Mouse (Mus musculus) heart, embryonic 15.5 days (tissue): ENCODE results near the gene Coro6. TPM values are rescaled to one million over a fixed set of nuclear protein-coding genes. Genes with fewer than 3 reads are reported as not detected.
A peak's percentile ranks its signal among the peaks of the same experiment; 100 is the strongest.

Source experiments
- ATAC-seq: fragments of 200-750 bp; cut with Nextera tagmentation; replicated peaks from 2 replicates; pipeline ENCODE4 v1.8.0; 2017; ENCODE audit warnings: low read depth, moderate TSS enrichment; ENCODE audit not compliant: insufficient number of reproducible peaks, insufficient read depth, low FRiP score
- H3K27ac ChIP-seq: fragments of 300-500 bp; sonication (generic); 2 replicates; pipeline ENCODE4 v1.5.1; 2015; ENCODE audit warnings: mild to moderate bottlenecking, inconsistent platforms
- H3K27me3 ChIP-seq: fragments of 300-500 bp; sonication (generic); 2 replicates; pipeline ENCODE4 v1.6.1; 2015; ENCODE audit warnings: inconsistent platforms
- H3K36me3 ChIP-seq: fragments of 300-500 bp; sonication (generic); 2 replicates; pipeline ENCODE4 v1.6.1; 2015; ENCODE audit warnings: mild to moderate bottlenecking, inconsistent platforms
- H3K4me1 ChIP-seq: fragments of 300-500 bp; sonication (generic); replicated peaks from 2 replicates; pipeline ENCODE4 v1.6.1; 2015; ENCODE audit warnings: inconsistent platforms
- H3K4me2 ChIP-seq: fragments of 300-500 bp; sonication (generic); 2 replicates; pipeline ENCODE4 v1.6.1; 2015; ENCODE audit warnings: inconsistent platforms, mild to moderate bottlenecking, moderate library complexity
- H3K4me3 ChIP-seq: fragments of 300-500 bp; sonication (generic); 2 replicates; pipeline ENCODE4 v1.5.1; 2015; ENCODE audit warnings: mild to moderate bottlenecking, inconsistent platforms
- H3K9ac ChIP-seq: fragments of 300-500 bp; sonication (generic); 2 replicates; pipeline ENCODE4 v1.6.1; 2015; ENCODE audit warnings: mild to moderate bottlenecking, inconsistent platforms
- H3K9me3 ChIP-seq: fragments of 300-500 bp; sonication (generic); replicated peaks from 2 replicates; pipeline ENCODE4 v1.6.1; 2016; ENCODE audit warnings: inconsistent platforms
- WGBS: fragments of 180-500 bp; shearing (Covaris S2); methylation state at CpG from one replicate; pipeline ENCODE4 v1.1.7; 2015; ENCODE audit warnings: mixed read lengths; 5-methylcytosine and 5-hydroxymethylcytosine counted together
- polyA plus RNA-seq: library from polyadenylated mRNA; unstranded; fragments of >200 nt; fragmentation: Nextera tagmentation; extraction: Ambion mirVana; gene quantifications from 2 replicates; pipeline ENCODE4 v1.2.1, GENCODE M21; 2015

Coro6 gene
- polyA plus RNA-seq, 1 experiment from 2014 or later, result 42.4 TPM

DNA sequence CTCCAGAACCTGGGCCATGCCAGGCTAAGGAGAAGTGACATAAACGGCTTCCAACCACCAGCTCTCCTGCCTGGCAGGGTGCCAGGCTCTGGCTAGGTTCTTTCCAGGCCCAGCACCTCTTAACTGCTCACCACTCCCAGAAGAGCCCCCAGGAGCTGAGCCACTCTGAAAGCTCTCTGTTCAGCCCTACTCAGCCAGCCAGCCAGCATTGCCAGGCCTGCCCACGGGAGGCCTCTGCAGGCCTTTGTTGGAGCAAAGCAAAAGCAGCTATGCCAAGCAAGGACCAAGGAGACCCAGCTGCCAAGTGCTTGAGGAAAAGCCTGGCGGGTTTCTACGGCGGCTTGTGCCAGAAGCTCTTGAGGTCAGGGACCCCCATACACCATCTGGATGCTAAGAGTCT is 24.6 kb downstream of the Coro6 start:
- Histone ChIP-seq H3K36me3 (no peaks in the 10 kb centered on the region), H3K4me1 (peaks cover 55% of the 10 kb centered on the region), H3K4me3 (no peak overlapping the region), H3K27ac (peak overlapping the region; percentile 14; the same call in 1 of the 2 replicates), H3K9ac (no peak overlapping the region), H3K4me2 (no peak overlapping the region), H3K27me3 (no peaks in the 10 kb centered on the region), H3K9me3 (no peaks in the 10 kb centered on the region)
- no peak for ATAC-seq
- 59% methylated on average over 5 of the region's 5 CpGs for WGBS

- peak overlapping the region; percentile 90 for H3K9ac ChIP-seq
- no peak for ATAC-seq
- peak overlapping the region; percentile 99 for H3K4me2 ChIP-seq
- no peaks in the 10 kb centered on the region for H3K36me3 ChIP-seq
- peaks cover 57% of the 10 kb centered on the region for H3K4me1 ChIP-seq
- H3K9me3 ChIP-seq, result no peaks in the 10 kb centered on the region
- H3K27me3 ChIP-seq, result no peaks in the 10 kb centered on the region
- WGBS, result 4% methylated on average over 55 of the region's 55 CpGs
- no peak overlapping the region for H3K27ac ChIP-seq
- peak overlapping the region; percentile 87 for H3K4me3 ChIP-seq
Measured at GRCm38 (mm10) chr11:77488771-77489581, 26.8 kb downstream of the Coro6 start.

DNA sequence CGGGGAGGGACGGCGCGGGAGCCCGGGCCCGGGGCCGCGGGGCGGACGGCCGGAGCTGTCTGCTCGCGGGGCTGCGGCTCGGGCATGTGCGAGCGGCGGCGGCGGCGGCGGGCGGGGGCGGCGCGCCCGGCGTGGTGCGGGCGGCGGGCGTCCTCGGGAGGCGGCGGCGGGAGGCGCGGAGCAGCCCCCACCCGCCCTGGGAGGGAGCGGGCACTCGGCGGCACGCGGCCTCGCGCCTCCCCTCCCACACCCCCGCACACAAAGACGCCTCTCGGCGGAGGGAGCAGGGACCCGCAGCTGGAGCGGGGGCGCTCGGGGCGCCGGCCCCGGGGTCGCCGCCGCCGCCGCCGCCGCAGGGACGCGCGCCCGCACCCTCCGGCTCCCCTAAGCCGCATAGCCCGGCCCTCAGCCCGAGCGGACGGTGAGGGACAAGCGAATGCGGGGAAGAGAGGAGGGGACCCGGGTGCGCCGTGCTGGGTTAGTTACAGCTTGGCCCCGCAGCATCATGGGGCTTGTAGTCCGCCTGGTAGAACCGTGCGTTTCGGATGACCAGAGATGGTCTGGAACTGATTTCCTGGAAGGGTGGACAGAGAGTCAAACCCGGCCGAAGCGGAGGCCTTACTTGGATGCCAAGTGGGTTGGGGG is 27.5 kb downstream of the Coro6 start, which contains the start of gene Ankrd13b:
TSS of gene Ankrd13b (minus strand) at position 88 of the 645 bp plus-strand sequence.
- peaks cover 64% of the 10 kb centered on the region for H3K4me1 ChIP-seq
- peak; percentile 24 for ATAC-seq
- H3K27ac ChIP-seq, result peak within 1 kb of the TSS; percentile 95

DNA sequence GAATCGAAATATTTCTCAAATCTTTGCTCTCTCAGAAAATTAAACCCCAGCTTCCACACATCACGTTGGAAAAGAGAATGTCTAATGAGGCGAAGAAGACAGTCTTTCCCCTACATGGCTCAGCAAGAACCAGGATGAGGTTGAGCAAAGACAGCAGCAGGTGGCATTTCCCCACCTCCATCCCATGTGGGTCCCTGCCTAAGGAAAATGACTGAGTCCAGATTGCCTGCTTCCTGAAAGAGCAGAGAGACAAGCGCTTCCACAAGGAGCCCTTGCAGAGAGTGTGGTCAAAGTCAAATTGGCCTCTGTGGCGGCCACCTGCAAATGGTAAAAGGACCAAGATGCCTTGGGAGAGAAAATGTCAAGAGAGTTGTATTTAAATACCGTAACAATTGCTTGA is 28.2 kb downstream of the Coro6 start:
- 73% methylated on average over 6 of the region's 6 CpGs for WGBS

More for the DNA sequence above, 27.5 kb downstream of the Coro6 start, which contains the start of gene Ankrd13b:
- Histone ChIP-seq H3K27me3 (no peaks in the 10 kb centered on the region), H3K9me3 (no peaks in the 10 kb centered on the region), H3K4me2 (peak within 1 kb of the TSS; percentile 99), H3K36me3 (no peaks in the 10 kb centered on the region), H3K4me3 (peak within 1 kb of the TSS; percentile 87), H3K9ac (peak within 1 kb of the TSS; percentile 90)
- 1% methylated on average over 42 of the region's 87 CpGs for WGBS

GRCm38 (mm10) chr11:77491123-77491501 is 28.9 kb downstream of the Coro6 start:
- Histone ChIP-seq H3K4me2 (peak overlapping the region; percentile 93), H3K27ac (peak overlapping the region; percentile 95), H3K4me3 (peak overlapping the region; percentile 91), H3K36me3 (no peaks in the 10 kb centered on the region), H3K9me3 (no peaks in the 10 kb centered on the region), H3K9ac (peak overlapping the region; percentile 33; the same call in 1 of the 2 replicates), H3K27me3 (no peaks in the 10 kb centered on the region), H3K4me1 (peaks cover 77% of the 10 kb centered on the region)
- WGBS, result under 1% methylated on average over 13 of the region's 13 CpGs
- ATAC-seq, result peak; percentile 51; the same call in 1 of the 2 replicates

More for the DNA sequence above, 28.2 kb downstream of the Coro6 start:
- Histone ChIP-seq H3K4me3 (no peak overlapping the region; the same call in 1 of the 2 replicates), H3K27me3 (no peaks in the 10 kb centered on the region), H3K4me2 (peak overlapping the region; percentile 99), H3K27ac (peak overlapping the region; percentile 95; the same call in 1 of the 2 replicates), H3K36me3 (no peaks in the 10 kb centered on the region), H3K4me1 (peaks cover 70% of the 10 kb centered on the region), H3K9ac (no peak overlapping the region), H3K9me3 (no peaks in the 10 kb centered on the region)
- ATAC-seq, result no peak

DNA sequence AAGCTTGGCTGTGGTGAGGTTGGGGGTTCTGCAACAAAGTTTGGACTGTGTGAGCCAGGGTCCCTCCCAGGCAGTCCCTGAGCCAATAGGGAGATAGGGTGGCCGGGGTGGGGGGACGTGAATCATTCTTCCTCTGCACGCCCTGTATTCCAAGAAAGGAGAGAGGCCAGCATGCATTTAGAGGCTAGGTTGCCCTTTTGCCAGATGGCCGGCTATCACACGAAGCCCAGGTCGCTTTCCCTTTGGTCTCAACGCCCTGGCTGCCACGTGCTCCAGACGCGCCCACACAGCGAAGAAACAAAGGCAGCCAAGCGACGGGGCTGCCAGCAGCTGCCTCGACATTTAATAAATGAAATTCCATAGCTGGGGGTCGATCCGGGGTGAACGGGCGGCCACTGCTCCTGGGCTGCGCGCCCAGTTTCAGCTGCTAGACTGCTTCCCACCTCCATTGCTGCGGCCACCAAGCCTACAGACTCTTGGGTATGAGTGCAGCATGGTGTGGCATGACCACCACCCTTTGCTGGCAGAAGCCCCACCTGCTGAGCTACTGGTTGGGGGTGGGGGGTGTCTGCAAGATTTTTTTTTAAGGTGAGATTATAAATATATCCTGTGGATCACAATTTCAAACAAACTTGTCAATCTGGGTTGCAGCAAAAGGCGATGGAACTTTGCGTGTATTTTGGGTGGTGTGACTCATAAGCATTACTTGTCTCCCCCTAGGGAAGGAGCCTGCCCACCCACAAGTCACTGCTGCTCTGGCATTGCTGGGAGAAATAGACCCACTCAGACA is 29.5 kb downstream of the Coro6 start:
- peaks cover 76% of the 10 kb centered on the region for H3K4me1 ChIP-seq
- H3K36me3 ChIP-seq, result no peaks in the 10 kb centered on the region
- H3K27ac ChIP-seq, result peak overlapping the region; percentile 95
- H3K4me2 ChIP-seq, result peak overlapping the region; percentile 93
- peak overlapping the region; percentile 93 for H3K9ac ChIP-seq
- under 1% methylated on average over 23 of the region's 23 CpGs for WGBS
- H3K27me3 ChIP-seq, result no peaks in the 10 kb centered on the region
- H3K4me3 ChIP-seq, result peak overlapping the region; percentile 91
- ATAC-seq, result peak; percentile 56
- H3K9me3 ChIP-seq, result no peaks in the 10 kb centered on the region

- ATAC-seq, result no peak
- Histone ChIP-seq H3K27me3 (no peaks in the 10 kb centered on the region), H3K9ac (peak overlapping the region; percentile 93), H3K36me3 (no peaks in the 10 kb centered on the region), H3K4me1 (peaks cover 76% of the 10 kb centered on the region), H3K27ac (peak overlapping the region; percentile 95), H3K4me3 (peak overlapping the region; percentile 91), H3K4me2 (peak overlapping the region; percentile 93), H3K9me3 (no peaks in the 10 kb centered on the region)
- WGBS, result under 1% methylated on average over 13 of the region's 18 CpGs
Measured at GRCm38 (mm10) chr11:77492311-77492871, 30.2 kb downstream of the Coro6 start.

GRCm38 (mm10) chr11:77492911-77493332 is 30.7 kb downstream of the Coro6 start:
- ATAC-seq, result peak; percentile 72
- no peaks in the 10 kb centered on the region for H3K27me3 ChIP-seq
- peak overlapping the region; percentile 93 for H3K9ac ChIP-seq
- peak overlapping the region; percentile 95 for H3K27ac ChIP-seq
- H3K9me3 ChIP-seq, result no peaks in the 10 kb centered on the region
- WGBS, result under 1% methylated on average over 31 of the region's 32 CpGs
- peak overlapping the region; percentile 93 for H3K4me2 ChIP-seq
- peaks cover 80% of the 10 kb centered on the region for H3K4me1 ChIP-seq
- peak overlapping the region; percentile 91 for H3K4me3 ChIP-seq
- no peaks in the 10 kb centered on the region for H3K36me3 ChIP-seq

GRCm38 (mm10) chr11:77493512-77494343 is 31.5 kb downstream of the Coro6 start, which contains the start of gene Git1:
Gene Git1 (plus strand): TSS chr11:77493562.
- Histone ChIP-seq H3K9me3 (no peaks in the 10 kb centered on the region), H3K27ac (peak within 1 kb of the TSS; percentile 95), H3K4me3 (peak within 1 kb of the TSS; percentile 91), H3K4me1 (peaks cover 81% of the 10 kb centered on the region), H3K27me3 (no peaks in the 10 kb centered on the region), H3K4me2 (peak within 1 kb of the TSS; percentile 93), H3K9ac (peak within 1 kb of the TSS; percentile 93), H3K36me3 (no peaks in the 10 kb centered on the region)
- peak; percentile 1; the same call in 1 of the 2 replicates for ATAC-seq
- WGBS, result under 1% methylated on average over 59 of the region's 74 CpGs

DNA sequence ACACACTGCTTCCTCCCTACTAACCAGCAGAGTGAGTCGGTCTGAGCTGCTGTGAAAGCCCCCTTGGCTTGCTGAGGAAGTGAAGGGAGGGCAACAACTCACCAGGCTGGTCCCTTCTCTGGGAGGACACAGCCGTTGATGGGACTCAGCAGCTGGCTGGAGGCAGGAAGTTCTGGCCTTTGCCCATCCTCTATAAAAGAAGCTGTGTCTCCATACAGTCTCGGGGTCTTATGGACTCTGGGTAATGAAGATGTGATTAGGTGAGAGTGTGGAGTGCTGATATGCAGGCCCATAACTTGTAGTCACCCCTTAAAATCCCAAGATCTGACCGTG is 32.1 kb downstream of the Coro6 start:
- no peak for ATAC-seq
- 23% methylated on average over 4 of the region's 4 CpGs for WGBS
- H3K4me1 ChIP-seq, result peaks cover 78% of the 10 kb centered on the region
- no peaks in the 10 kb centered on the region for H3K27me3 ChIP-seq
- H3K36me3 ChIP-seq, result peaks cover 2% of the 10 kb centered on the region; the same call in 1 of the 2 replicates
- H3K9ac ChIP-seq, result peak overlapping the region; percentile 93
- H3K4me2 ChIP-seq, result peak overlapping the region; percentile 93
- peak overlapping the region; percentile 91 for H3K4me3 ChIP-seq
- peak overlapping the region; percentile 88 for H3K27ac ChIP-seq
- no peaks in the 10 kb centered on the region for H3K9me3 ChIP-seq
